In the genomic region with DNA sequence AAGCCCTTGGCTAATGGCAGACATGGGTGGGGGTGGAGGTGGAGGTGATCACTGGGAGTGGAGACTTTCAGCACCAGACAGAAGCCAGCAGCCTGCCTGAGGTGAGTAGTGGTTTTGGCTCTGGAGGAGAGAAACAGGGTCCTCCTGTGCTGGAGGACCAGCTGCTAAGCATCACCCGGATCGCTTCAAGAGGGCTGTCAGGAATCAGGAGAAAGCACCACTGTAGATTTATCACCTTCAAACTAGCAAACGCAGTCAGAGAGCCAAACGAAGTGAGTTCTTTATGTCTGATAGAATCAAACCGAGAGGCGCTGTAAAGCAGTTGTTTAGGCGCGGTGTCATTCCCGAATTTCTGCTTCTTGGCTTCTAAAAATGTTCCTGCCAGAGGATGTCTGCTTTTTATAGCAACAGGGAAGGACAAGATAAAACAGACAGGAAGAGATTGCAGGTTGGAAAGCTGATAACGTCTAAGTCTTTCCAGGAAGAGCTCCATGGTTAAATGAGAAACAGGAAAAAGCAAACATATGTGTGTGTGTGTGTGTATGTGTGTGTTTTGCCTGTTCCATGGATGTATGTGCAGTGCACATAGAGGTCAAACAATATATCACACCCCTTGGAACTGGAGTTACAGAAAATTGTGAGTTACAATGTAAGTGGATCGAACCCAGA, we compare ENCODE assay signal across 12 mouse cellular contexts.
A peak's percentile ranks its signal among the peaks of the same experiment; 100 is the strongest.
DNase-seq lines count a peak whose midpoint lies in the region; ATAC-seq and TF ChIP-seq lines count a peak whose summit lies in the region.
"Had no signal": no experiment of that assay in that cellular context is flagged by ENCODE, and none has a peak within 500 bp of the region (broad histone marks: within the 10 kb centered on the region; RNA-seq: fewer than 3 reads in every experiment).

No protein-coding gene starts in this region.

- no peak overlapping the region for H3K9ac ChIP-seq in liver, adult 2 months (ENCODE audit: low read depth, low read length)
- H3K9ac ChIP-seq in heart, embryonic 14.5 days (ENCODE audit: low read length), result peak overlapping the region; percentile 31; the same call in 1 of the 2 replicates
- no peak overlapping the region for H3K9ac ChIP-seq in stomach, embryonic 15.5 days
- H3K9ac ChIP-seq in hindbrain, postnatal 0 days (replicated peaks; ENCODE audit: low read length), result no peak overlapping the region
- no peak overlapping the region for H3K9ac ChIP-seq in forebrain, embryonic 14.5 days (ENCODE audit: low read length)
- H3K9ac ChIP-seq: forebrain, embryonic 13.5 days had no signal

- no peak for TF ChIP-seq CTCF in liver, adult 2 months (IDR thresholded peaks at IDR 0.05; ENCODE audit: low read depth, low read length)
- no peak for TF ChIP-seq CTCF in hindbrain, postnatal 0 days (IDR thresholded peaks at IDR 0.05; ENCODE audit: low read depth)

- ATAC-seq in heart, embryonic 14.5 days (ENCODE audit: insufficient number of reproducible peaks, insufficient read depth, low FRiP score, low read depth), result no peak
- ATAC-seq in stomach, embryonic 15.5 days (ENCODE audit: insufficient read depth, low FRiP score, low read depth), result peak; percentile 58; the same call in 1 of the 2 replicates
- no peak for ATAC-seq in hindbrain, postnatal 0 days
- ATAC-seq in forebrain, embryonic 14.5 days, result no peak
- ATAC-seq: forebrain, embryonic 13.5 days had no signal

- H3K36me3 ChIP-seq in liver, adult 2 months (ENCODE audit: control insufficient read depth, insufficient read depth, low read length), result no peaks in the 10 kb centered on the region
- no peaks in the 10 kb centered on the region for H3K36me3 ChIP-seq in heart, embryonic 14.5 days (ENCODE audit: control insufficient read depth, insufficient read depth, low read length)
- no peaks in the 10 kb centered on the region for H3K36me3 ChIP-seq in stomach, embryonic 15.5 days
- no peaks in the 10 kb centered on the region for H3K36me3 ChIP-seq in hindbrain, postnatal 0 days (ENCODE audit: insufficient read depth, low read length)
- no peaks in the 10 kb centered on the region for H3K36me3 ChIP-seq in forebrain, embryonic 14.5 days (ENCODE audit: control insufficient read depth, insufficient read depth, low read length)

- no peaks in the 10 kb centered on the region for H3K27me3 ChIP-seq in liver, adult 2 months (ENCODE audit: control insufficient read depth, insufficient read depth, low read length)
- no peaks in the 10 kb centered on the region for H3K27me3 ChIP-seq in heart, embryonic 14.5 days (ENCODE audit: control insufficient read depth, insufficient read depth, low read length)
- no peaks in the 10 kb centered on the region for H3K27me3 ChIP-seq in stomach, embryonic 15.5 days (replicated peaks)
- H3K27me3 ChIP-seq in hindbrain, postnatal 0 days (ENCODE audit: insufficient read depth, low read length), result no peaks in the 10 kb centered on the region
- no peaks in the 10 kb centered on the region for H3K27me3 ChIP-seq in forebrain, embryonic 14.5 days (replicated peaks; ENCODE audit: control insufficient read depth, insufficient read depth, low read length)
- H3K27me3 ChIP-seq: forebrain, embryonic 13.5 days had no signal

- peak; percentile 2 for DNase-seq in adrenal gland, adult 2 months
- no peak for DNase-seq in adrenal gland, adult 18-20 months (ENCODE audit: low spot score in 2 of 2)
- peak; percentile 8 for DNase-seq in liver, adult 2 months (ENCODE audit: extremely low read depth, low read depth, low spot score)
- no peak for DNase-seq in liver
- DNase-seq in hindbrain, postnatal 0 days (ENCODE audit: low spot score), result no peak
- DNase-seq in forebrain, embryonic 14.5 days (ENCODE audit: low spot score), result no peak
- DNase-seq: left cerebral cortex, postnatal 4 days; thymus, adult 2 months had no signal

- H3K4me1 ChIP-seq in liver, adult 2 months (ENCODE audit: control insufficient read depth, insufficient read depth, low read length), result no peaks in the 10 kb centered on the region
- H3K4me1 ChIP-seq in heart, embryonic 14.5 days (ENCODE audit: control insufficient read depth in 2 of 2, insufficient read depth in 2 of 2, low read length in 2 of 2), result peaks cover 9 to 20% of the 10 kb centered on the region in 2 experiments
- no peaks in the 10 kb centered on the region for H3K4me1 ChIP-seq in stomach, embryonic 15.5 days
- H3K4me1 ChIP-seq in hindbrain, postnatal 0 days (ENCODE audit: insufficient read depth, low read length), result no peaks in the 10 kb centered on the region
- no peaks in the 10 kb centered on the region for H3K4me1 ChIP-seq in forebrain, embryonic 14.5 days (ENCODE audit: control insufficient read depth, insufficient read depth, low read length)
- H3K4me1 ChIP-seq: forebrain, embryonic 13.5 days had no signal

- no peak overlapping the region for H3K4me3 ChIP-seq in liver, adult 2 months (ENCODE audit: insufficient read depth, low read depth, low read length)
- H3K4me3 ChIP-seq in heart, embryonic 14.5 days (ENCODE audit: control insufficient read depth in 1 of 2, insufficient read depth in 1 of 2, low read depth in 1 of 2, low read length in 2 of 2), result no peak overlapping the region
- H3K4me3 ChIP-seq in stomach, embryonic 15.5 days (replicated peaks), result no peak overlapping the region
- no peak overlapping the region for H3K4me3 ChIP-seq in hindbrain, postnatal 0 days (ENCODE audit: low read length)
- no peak overlapping the region for H3K4me3 ChIP-seq in forebrain, embryonic 14.5 days (ENCODE audit: low read depth, low read length)
- H3K4me3 ChIP-seq: forebrain, embryonic 13.5 days had no signal

- TF ChIP-seq POLR2A in liver, adult 2 months (IDR thresholded peaks at IDR 0.05; ENCODE audit: extremely low read depth, insufficient read depth, low read length), result no peak

- H3K9me3 ChIP-seq in heart, embryonic 14.5 days (ENCODE audit: control insufficient read depth, low read length), result 0 out of 2 replicates have a peak, but pooled peaks cover 3% of the 10 kb centered on the region
- no peaks in the 10 kb centered on the region for H3K9me3 ChIP-seq in stomach, embryonic 15.5 days
- H3K9me3 ChIP-seq in hindbrain, postnatal 0 days (ENCODE audit: low read length), result no peaks in the 10 kb centered on the region
- no peaks in the 10 kb centered on the region for H3K9me3 ChIP-seq in forebrain, embryonic 14.5 days (replicated peaks; ENCODE audit: control insufficient read depth, low read length)
- H3K9me3 ChIP-seq: forebrain, embryonic 13.5 days had no signal

- H3K4me2 ChIP-seq in heart, embryonic 14.5 days (ENCODE audit: low read length), result peak overlapping the region; percentile 4; the same call in 1 of the 2 replicates
- H3K4me2 ChIP-seq in stomach, embryonic 15.5 days, result no peak overlapping the region
- H3K4me2 ChIP-seq in hindbrain, postnatal 0 days (ENCODE audit: low read depth, low read length), result no peak overlapping the region
- H3K4me2 ChIP-seq in forebrain, embryonic 14.5 days (ENCODE audit: low read length), result no peak overlapping the region
- H3K4me2 ChIP-seq: forebrain, embryonic 13.5 days had no signal

- peak overlapping the region; percentile 89 for H3K27ac ChIP-seq in liver, adult 2 months (replicated peaks; ENCODE audit: insufficient read depth, low read depth, low read length)
- H3K27ac ChIP-seq in heart, embryonic 14.5 days (replicated peaks in 1 of 2; ENCODE audit: control insufficient read depth in 1 of 2, insufficient read depth in 1 of 2, low read depth in 2 of 2, low read length in 2 of 2), result peak overlapping the region; percentile 44 to 58
- H3K27ac ChIP-seq in stomach, embryonic 15.5 days, result peak overlapping the region; percentile 60; the same call in 1 of the 2 replicates
- H3K27ac ChIP-seq in hindbrain, postnatal 0 days, result no peak overlapping the region
- H3K27ac ChIP-seq in forebrain, embryonic 14.5 days (ENCODE audit: low read depth, low read length), result no peak overlapping the region
- H3K27ac ChIP-seq: forebrain, embryonic 13.5 days; macrophage had no signal

- 67% methylated on average over 11 of the region's 11 CpGs for WGBS in liver, adult 2 months
- 19% methylated on average over 11 of the region's 11 CpGs for WGBS in heart, embryonic 14.5 days
- WGBS in stomach, embryonic 15.5 days, result 28% methylated on average over 11 of the region's 11 CpGs
- WGBS in hindbrain, postnatal 0 days, result 82% methylated on average over 11 of the region's 11 CpGs
- 88% methylated on average over 11 of the region's 11 CpGs for WGBS in forebrain, embryonic 14.5 days

- H3K79me2 ChIP-seq in liver, adult 2 months (ENCODE audit: control insufficient read depth, insufficient read depth, low read length), result no peaks in the 10 kb centered on the region

Comparison
In these comparisons a context has a peak if more than half of its experiments do, and no peak if none do; other contexts are left out.
1. DNase-seq: peak in adrenal gland, adult 2 months (single experiment) and liver, adult 2 months (single experiment); none in adrenal gland, adult 18-20 months (0 of 2), liver (single experiment), hindbrain, postnatal 0 days (single experiment) and forebrain, embryonic 14.5 days (single experiment).
2. H3K27ac ChIP-seq: peak in liver, adult 2 months (single experiment), heart, embryonic 14.5 days (2 of 2) and stomach, embryonic 15.5 days (single experiment); none in hindbrain, postnatal 0 days (single experiment) and forebrain, embryonic 14.5 days (single experiment).